Mouse (Mus musculus) hindbrain, embryonic 12.5 days (tissue): ENCODE data around the gene Zdhhc16. TPM values are rescaled to one million over a fixed set of nuclear protein-coding genes. Genes with fewer than 3 reads are reported as not detected.
"Not testable (repeated sequence)": the region's sequence is repeated elsewhere in the genome, so short reads cannot be mapped to it uniquely, and the experiment has no call there.

ENCODE experiments used
- ATAC-seq: fragments of 200-750 bp; cut with Nextera tagmentation; 2 replicates; pipeline ENCODE4 v1.8.0; 2017; ENCODE audit warnings: moderate TSS enrichment; ENCODE audit not compliant: low FRiP score
- H3K27ac ChIP-seq: fragments of 300-500 bp; sonication (generic); 2 replicates; pipeline ENCODE4 v1.5.1; 2016; ENCODE audit warnings: mild to moderate bottlenecking
- H3K27me3 ChIP-seq: fragments of 300-500 bp; sonication (generic); 2 replicates; pipeline ENCODE4 v1.6.1; 2016; ENCODE audit warnings: mild to moderate bottlenecking
- H3K36me3 ChIP-seq: fragments of 300-500 bp; sonication (generic); 2 replicates; pipeline ENCODE4 v1.6.1; 2016; ENCODE audit warnings: mild to moderate bottlenecking
- H3K4me1 ChIP-seq: fragments of 300-500 bp; sonication (generic); 2 replicates; pipeline ENCODE4 v1.6.1; 2016
- H3K4me2 ChIP-seq: fragments of 300-500 bp; sonication (generic); replicated peaks from 2 replicates; pipeline ENCODE4 v1.6.1; 2016; ENCODE audit warnings: mild to moderate bottlenecking
- H3K4me3 ChIP-seq: fragments of 300-500 bp; sonication (generic); 2 replicates; pipeline ENCODE4 v1.5.1; 2016; ENCODE audit warnings: mild to moderate bottlenecking
- H3K9ac ChIP-seq: fragments of 300-500 bp; sonication (generic); 2 replicates; pipeline ENCODE4 v1.6.1; 2016; ENCODE audit warnings: mild to moderate bottlenecking, moderate library complexity
- H3K9me3 ChIP-seq: fragments of 300-500 bp; sonication (generic); replicated peaks from 2 replicates; pipeline ENCODE4 v1.6.1; 2016; ENCODE audit warnings: mild to moderate bottlenecking
- WGBS: fragments of 180-500 bp; shearing (Covaris S2); methylation state at CpG from one replicate; pipeline ENCODE4 v1.1.7; 2016; 5-methylcytosine and 5-hydroxymethylcytosine counted together
- polyA plus RNA-seq: library from polyadenylated mRNA; unstranded; fragments of >200 nt; fragmentation: Nextera tagmentation; extraction: Ambion mirVana; gene quantifications from 2 replicates; pipeline ENCODE4 v1.2.1, GENCODE M21; 2016

Gene Zdhhc16
- polyA plus RNA-seq, 1 experiment from 2014 or later: 76.4 TPM

- Histone ChIP-seq H3K9ac (no peak overlapping the region), H3K27me3 (0 out of 2 replicates have a peak, but pooled peaks cover 4% of the 10 kb centered on the region), H3K4me1 (no peaks in the 10 kb centered on the region), H3K36me3 (no peaks in the 10 kb centered on the region), H3K27ac (no peak overlapping the region), H3K4me3 (no peak overlapping the region), H3K4me2 (no peak overlapping the region), H3K9me3 (no peaks in the 10 kb centered on the region)
- 61% methylated on average over 6 of the region's 6 CpGs for WGBS
- ATAC-seq: no peak
Observed at GRCm38 (mm10) chr19:41906311-41907078, 26.8 kb upstream of the Zdhhc16 start.

GRCm38 (mm10) chr19:41907079-41907760, 26.1 kb upstream of the Zdhhc16 start:
- Histone ChIP-seq H3K4me3 (no peak overlapping the region), H3K9me3 (no peaks in the 10 kb centered on the region), H3K27me3 (0 out of 2 replicates have a peak, but pooled peaks cover 4% of the 10 kb centered on the region), H3K4me1 (no peaks in the 10 kb centered on the region), H3K36me3 (no peaks in the 10 kb centered on the region), H3K9ac (no peak overlapping the region), H3K27ac (no peak overlapping the region), H3K4me2 (no peak overlapping the region)
- WGBS: 55% methylated on average over 8 of the region's 8 CpGs
- no peak for ATAC-seq

GRCm38 (mm10) chr19:41908736-41909135, 24.5 kb upstream of the Zdhhc16 start:
- Histone ChIP-seq H3K27me3 (0 out of 2 replicates have a peak, but pooled peaks cover 4% of the 10 kb centered on the region), H3K9me3 (no peaks in the 10 kb centered on the region), H3K4me3 (no peak overlapping the region), H3K27ac (no peak overlapping the region), H3K4me1 (peaks cover 13% of the 10 kb centered on the region), H3K9ac (no peak overlapping the region), H3K4me2 (no peak overlapping the region), H3K36me3 (no peaks in the 10 kb centered on the region)
- ATAC-seq: no peak
- 91% methylated on average over 3 of the region's 3 CpGs for whole genome bisulfite sequencing

DNA sequence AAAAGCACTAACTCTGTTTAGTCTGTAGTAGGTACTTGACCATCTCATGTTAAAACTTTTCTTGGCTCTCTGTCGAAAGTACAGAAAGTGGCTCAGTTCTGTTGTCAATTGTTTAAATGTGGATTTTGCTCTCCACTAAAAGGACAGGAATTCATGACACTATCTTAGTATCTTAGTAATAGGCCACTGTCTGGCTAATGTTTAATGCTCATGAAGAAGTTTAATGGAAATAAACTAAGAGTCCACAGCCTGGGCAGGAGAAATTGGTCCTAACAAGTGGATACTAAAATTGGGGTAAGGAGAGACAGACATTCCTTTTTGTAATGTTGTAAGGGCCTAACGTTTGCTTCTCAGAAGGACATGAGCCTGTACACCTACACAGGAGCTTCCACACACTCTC, 22.9 kb upstream of the Zdhhc16 start:
- no peak overlapping the region for H3K9ac ChIP-seq
- H3K27ac ChIP-seq: no peak overlapping the region
- H3K27me3 ChIP-seq: 0 out of 2 replicates have a peak, but pooled peaks cover 4% of the 10 kb centered on the region
- H3K4me3 ChIP-seq: no peak overlapping the region
- H3K36me3 ChIP-seq: 0 out of 2 replicates have a peak, but pooled peaks cover 2% of the 10 kb centered on the region
- no peak overlapping the region for H3K4me2 ChIP-seq
- WGBS: 82% methylated on average over 2 of the region's 2 CpGs
- ATAC-seq: no peak
- H3K9me3 ChIP-seq: no peaks in the 10 kb centered on the region
- H3K4me1 ChIP-seq: peaks cover 20% of the 10 kb centered on the region

DNA sequence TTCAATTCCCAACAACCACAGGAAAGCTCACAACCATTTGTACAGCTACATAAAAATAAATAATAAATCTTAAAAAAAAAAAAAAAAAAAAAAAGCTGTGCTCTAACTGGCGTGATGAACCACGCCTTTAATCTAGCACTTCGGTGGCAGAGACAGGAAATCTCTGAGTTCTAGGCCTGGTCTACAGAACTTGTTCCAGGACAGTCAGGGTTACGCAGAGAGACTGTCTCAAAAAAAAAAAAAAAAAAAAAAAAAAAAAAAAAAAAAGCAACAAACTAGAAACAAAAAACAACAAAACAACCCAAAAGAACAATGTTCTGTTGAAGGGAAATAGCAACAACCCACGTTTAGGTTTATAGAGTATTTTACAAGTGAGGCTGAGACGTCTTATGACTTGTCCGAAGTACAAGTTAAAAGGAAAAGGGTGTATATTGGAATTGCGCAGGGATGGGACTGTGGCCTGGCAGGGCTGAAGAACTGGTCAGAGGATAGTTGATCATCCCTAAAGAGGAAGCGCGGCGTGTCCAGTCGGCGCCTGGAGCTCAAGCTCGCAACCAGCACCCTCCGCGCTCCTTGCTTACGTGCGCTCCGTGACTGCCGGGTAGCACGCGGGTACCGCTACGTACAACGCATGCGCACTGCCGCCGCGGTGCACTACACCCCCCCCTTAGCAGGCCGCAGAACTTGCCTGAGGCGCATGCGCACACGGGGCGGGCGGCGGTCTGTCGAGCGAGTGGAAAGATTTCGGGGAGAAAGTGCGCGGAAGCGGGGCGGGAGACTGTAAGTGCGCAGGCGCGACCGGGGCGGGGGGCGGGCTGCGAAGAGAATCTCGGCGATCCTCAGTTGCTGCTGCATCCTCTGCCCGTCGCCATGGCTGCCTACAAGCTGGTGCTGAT, 21.9 kb upstream of the Zdhhc16 start, which contains the start of gene Pgam1:
Gene Pgam1 (plus strand): TSS at position 746 of the 896 bp plus-strand sequence.
- Histone ChIP-seq H3K9ac (peak within 1 kb of the TSS; percentile 93), H3K9me3 (no peaks in the 10 kb centered on the region), H3K4me3 (peak within 1 kb of the TSS; percentile 93), H3K4me2 (peak within 1 kb of the TSS; percentile 65), H3K27ac (peak within 1 kb of the TSS; percentile 87), H3K27me3 (0 out of 2 replicates have a peak, but pooled peaks cover 4% of the 10 kb centered on the region), H3K4me1 (peaks cover 20% of the 10 kb centered on the region), H3K36me3 (peaks cover 10% of the 10 kb centered on the region)
- 5% methylated on average over 54 of the region's 54 CpGs for WGBS
- ATAC-seq: peak; percentile 95

- Histone ChIP-seq H3K4me1 (peaks cover 20% of the 10 kb centered on the region), H3K36me3 (peaks cover 20% of the 10 kb centered on the region), H3K4me3 (peak overlapping the region; percentile 93), H3K9ac (peak overlapping the region; percentile 93), H3K27ac (peak overlapping the region; percentile 87), H3K4me2 (peak overlapping the region; percentile 65), H3K27me3 (no peaks in the 10 kb centered on the region), H3K9me3 (no peaks in the 10 kb centered on the region)
- WGBS: under 1% methylated on average over 48 of the region's 53 CpGs
- peak; percentile 49 for ATAC-seq
Observed at GRCm38 (mm10) chr19:41912121-41913080, 20.9 kb upstream of the Zdhhc16 start.

GRCm38 (mm10) chr19:41913774-41914591, 19.3 kb upstream of the Zdhhc16 start:
- 41% methylated on average over 6 of the region's 6 CpGs for WGBS
- ATAC-seq: no peak
- H3K27ac ChIP-seq: no peak overlapping the region
- peaks cover 20% of the 10 kb centered on the region for H3K4me1 ChIP-seq
- no peaks in the 10 kb centered on the region for H3K9me3 ChIP-seq
- H3K36me3 ChIP-seq: peaks cover 26% of the 10 kb centered on the region
- H3K27me3 ChIP-seq: no peaks in the 10 kb centered on the region
- H3K4me3 ChIP-seq: peak overlapping the region; percentile 93
- H3K4me2 ChIP-seq: peak overlapping the region; percentile 65
- H3K9ac ChIP-seq: peak overlapping the region; percentile 93

DNA sequence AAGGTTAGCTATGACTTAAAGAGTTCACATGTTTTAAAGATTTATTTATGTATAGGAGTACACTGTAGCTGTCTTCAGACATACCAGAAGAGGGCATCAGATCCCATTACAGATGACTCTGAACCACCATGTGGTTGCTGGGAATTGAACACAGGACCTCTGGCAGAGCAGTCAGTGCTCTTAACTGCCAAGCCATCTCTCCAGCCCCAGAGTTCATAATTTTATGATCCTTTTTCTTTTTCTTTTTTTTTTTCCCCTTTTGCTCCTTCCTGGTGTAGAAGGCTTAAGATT, 18.7 kb upstream of the Zdhhc16 start:
- peaks cover 20% of the 10 kb centered on the region for H3K4me1 ChIP-seq
- H3K9me3 ChIP-seq, H3K9ac ChIP-seq, H3K27ac ChIP-seq, ATAC-seq, H3K27me3 ChIP-seq, H3K4me3 ChIP-seq: not testable (repeated sequence)
- peak overlapping the region; percentile 65; the same call in 1 of the 2 replicates for H3K4me2 ChIP-seq
- H3K36me3 ChIP-seq: peaks cover 32% of the 10 kb centered on the region

GRCm38 (mm10) chr19:41915294-41915693, 18.0 kb upstream of the Zdhhc16 start:
- Histone ChIP-seq H3K27ac (no peak overlapping the region), H3K4me3 (no peak overlapping the region), H3K9ac (no peak overlapping the region), H3K9me3 (no peaks in the 10 kb centered on the region), H3K4me1 (peaks cover 20% of the 10 kb centered on the region), H3K4me2 (no peak overlapping the region), H3K36me3 (peaks cover 37% of the 10 kb centered on the region), H3K27me3 (no peaks in the 10 kb centered on the region)
- 92% methylated on average over 3 of the region's 3 CpGs for WGBS
- no peak for ATAC-seq

- no peak overlapping the region for H3K4me3 ChIP-seq
- peaks cover 20% of the 10 kb centered on the region for H3K4me1 ChIP-seq
- H3K27ac ChIP-seq: no peak overlapping the region
- no peaks in the 10 kb centered on the region for H3K27me3 ChIP-seq
- H3K36me3 ChIP-seq: peaks cover 45% of the 10 kb centered on the region
- WGBS: 90% methylated on average over 4 of the region's 4 CpGs
- H3K4me2 ChIP-seq: no peak overlapping the region
- H3K9ac ChIP-seq: no peak overlapping the region
- ATAC-seq: no peak
- H3K9me3 ChIP-seq: no peaks in the 10 kb centered on the region
Observed at GRCm38 (mm10) chr19:41916853-41917252, 16.4 kb upstream of the Zdhhc16 start.
